Mouse (Mus musculus) kidney, adult 2 months (tissue): Measurements from ENCODE around the gene Wbp1l.

Source experiments
- CTCF ChIP-seq: fragments of 200-500 bp; conservative IDR thresholded peaks from 2 replicates; pipeline ENCODE4 v1.5.1; 2011; ENCODE audit warnings: low read depth, mild to moderate bottlenecking, control low read depth, low read length, moderate library complexity, mixed read lengths; ENCODE audit not compliant: insufficient read depth, insufficient read length
- POLR2A ChIP-seq: fragments of 200-500 bp; IDR thresholded peaks from one replicate; pipeline ENCODE4 v1.6.1; 2011; ENCODE audit warnings: low read depth, low read length, control low read depth

DNA sequence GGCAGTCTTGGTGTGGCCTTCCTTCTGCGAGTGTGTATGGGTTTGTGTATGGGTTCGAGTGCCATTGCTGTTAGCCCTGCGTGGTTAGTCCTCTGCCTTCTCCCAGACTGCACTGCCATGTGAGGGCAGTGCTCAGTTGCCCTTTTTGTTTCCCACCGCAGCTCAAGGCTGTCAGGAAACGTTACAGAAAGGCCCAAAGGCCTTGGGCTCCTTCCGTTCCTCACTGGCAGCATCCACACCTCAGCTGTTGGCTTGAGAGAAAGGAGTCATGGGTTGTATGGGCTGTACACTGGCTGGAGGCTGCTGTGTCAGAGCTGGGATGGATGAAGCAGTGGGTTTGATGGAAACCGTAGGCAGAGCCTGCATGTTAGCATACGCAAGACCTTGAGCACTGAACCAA is 41.9 kb downstream of the Wbp1l start:
- TF ChIP-seq CTCF (no peak), POLR2A (no peak)
